Mouse (Mus musculus): ENCODE results near the gene Akt2.
"Not testable (repeated sequence)": the region's sequence is repeated elsewhere in the genome, so short reads cannot be mapped to it uniquely, and the experiment has no call there.

Gene Akt2

DNA sequence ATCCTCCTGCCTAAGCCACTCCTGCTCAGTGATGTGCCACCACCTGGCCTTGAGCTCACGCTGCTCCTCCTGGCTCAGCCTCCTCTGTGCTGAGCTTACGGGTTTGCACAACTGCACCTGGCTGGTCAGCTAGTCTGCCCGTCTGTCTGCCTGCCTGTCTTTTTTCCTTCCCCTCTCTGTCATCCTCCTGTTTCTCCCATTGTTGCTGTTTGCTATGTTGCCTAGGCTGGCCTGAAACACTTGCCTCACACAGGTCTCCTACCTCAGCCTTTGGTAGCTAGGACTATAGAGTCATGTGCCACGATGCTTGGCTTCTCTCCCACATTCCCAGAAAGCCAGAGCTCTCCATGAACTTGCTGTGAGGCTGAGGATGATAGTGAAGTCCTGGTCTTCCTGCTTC is 21.6 kb downstream of the Akt2 start:
- in situ Hi-C loops (cut with MboI, MseI): no loop called here

DNA sequence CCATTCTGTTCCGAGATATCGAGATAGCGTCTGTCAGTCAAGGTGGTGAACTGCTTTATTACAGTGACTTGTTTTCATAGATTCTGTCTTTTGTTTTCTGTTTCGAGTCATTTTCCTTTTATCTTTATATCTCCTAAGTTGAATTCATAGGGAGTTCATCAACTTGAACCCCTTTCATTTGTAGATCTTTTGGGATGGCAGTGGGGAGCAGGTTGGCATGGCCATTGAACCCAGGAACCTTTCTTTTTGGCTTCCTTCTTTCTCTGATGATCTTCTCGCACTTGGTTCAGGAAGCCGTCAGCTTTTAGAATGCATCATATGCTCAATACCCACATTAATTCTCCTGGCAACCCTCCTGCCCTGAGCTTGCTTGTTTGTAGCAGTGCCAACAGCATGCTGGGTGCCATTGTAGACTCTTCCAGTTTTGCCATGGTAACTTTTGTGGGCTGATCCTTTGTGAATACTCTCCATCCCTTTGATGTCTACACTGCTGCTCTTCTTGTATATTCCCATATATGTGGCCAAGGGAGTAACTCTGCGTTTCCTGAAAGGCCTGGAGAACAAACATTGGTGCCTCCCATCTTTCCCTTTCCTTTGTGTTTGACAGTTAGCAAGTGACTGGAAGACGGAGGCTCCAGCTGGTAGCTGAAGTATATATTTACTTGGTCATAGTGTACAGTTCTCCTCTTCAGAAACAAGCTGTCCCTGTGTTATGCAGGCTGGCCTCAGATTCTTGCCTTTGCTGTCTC is 22.6 kb downstream of the Akt2 start:
- in situ Hi-C loops (cut with MboI, MseI): no loop called here

DNA sequence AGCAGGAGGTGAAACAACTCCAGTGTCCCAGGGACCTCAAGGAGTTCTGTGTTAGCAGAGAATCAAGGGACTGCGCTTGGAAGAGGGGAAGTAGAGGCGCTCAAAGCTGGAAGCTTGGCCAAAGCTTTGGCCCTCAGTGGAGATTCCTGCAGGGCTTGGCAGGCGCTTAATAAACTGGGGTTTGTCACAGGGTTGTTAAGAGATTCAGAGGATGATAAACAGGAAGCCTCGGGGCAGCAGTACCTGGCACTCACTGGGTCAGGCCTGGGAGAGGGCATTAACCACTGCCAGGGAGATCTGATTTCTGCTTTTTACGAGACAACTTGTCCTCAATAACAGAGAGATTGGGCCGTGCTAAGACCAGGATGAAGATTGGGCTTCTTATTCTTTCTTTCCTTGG is 29.7 kb downstream of the Akt2 start:
- in situ Hi-C loops (cut with MboI, MseI): no loop called here

DNA sequence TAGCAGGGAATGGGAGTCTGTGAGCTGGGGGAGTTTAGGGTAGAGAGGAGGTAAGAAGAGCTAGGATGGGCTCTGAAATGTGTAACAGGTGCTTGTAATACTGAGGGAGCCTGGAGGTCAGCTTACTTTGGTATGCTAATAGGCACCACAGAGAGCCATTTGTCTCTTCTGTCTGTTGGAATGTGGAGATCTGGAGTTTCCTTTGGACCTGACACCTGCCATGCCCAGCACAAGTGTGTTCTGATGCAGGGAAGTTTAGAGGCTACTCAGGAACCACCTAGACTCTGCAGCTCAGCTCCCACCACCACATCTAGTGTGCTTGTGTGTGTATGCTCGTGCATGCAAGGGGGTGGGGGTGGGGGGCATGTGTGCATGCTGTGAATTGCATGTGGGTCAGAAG is 30.9 kb downstream of the Akt2 start:
- in situ Hi-C loops (cut with MboI, MseI): no loop called here

DNA sequence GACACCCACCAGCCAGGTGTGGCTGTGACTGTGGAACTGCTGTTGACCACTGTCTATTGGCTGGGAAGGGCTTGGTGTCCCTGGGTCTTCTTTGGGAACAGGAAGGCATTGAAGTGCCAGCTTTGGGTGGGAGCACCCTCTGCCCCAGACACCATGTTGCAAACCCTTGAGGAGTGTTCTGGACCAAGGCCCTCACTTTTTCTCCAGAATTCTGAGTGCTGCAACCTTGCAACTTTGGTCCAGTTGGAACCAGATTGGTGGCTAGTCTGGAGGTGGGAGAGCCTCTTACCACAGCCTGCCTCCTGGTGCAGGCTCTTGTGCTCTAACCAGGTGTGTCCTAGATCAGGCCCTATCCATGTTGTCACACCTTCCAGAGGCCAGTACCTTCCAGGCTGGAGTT is 33.6 kb downstream of the Akt2 start:
- in situ Hi-C loops (cut with MboI, MseI): no loop called here

DNA sequence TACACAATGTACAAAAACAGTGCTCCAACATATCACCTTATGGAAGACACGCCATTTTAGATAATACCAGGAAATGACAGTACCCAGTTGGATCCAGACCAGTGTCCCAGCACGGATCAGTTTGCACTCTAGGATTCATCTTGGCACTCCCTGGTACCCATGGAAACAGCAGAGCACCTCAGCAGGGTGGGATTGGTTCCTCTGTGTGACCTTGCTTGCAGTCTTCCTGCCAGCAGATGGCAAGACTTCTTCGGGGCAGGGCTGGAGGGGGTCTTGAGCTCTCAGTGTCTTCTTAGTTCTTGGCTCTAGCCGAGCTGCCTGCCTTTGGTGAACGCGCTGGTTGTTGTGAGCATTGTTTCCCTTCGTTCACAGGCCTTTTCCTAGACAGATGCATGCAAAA is 36.4 kb downstream of the Akt2 start:
- in situ Hi-C loops (cut with MboI, MseI): no loop called here

DNA sequence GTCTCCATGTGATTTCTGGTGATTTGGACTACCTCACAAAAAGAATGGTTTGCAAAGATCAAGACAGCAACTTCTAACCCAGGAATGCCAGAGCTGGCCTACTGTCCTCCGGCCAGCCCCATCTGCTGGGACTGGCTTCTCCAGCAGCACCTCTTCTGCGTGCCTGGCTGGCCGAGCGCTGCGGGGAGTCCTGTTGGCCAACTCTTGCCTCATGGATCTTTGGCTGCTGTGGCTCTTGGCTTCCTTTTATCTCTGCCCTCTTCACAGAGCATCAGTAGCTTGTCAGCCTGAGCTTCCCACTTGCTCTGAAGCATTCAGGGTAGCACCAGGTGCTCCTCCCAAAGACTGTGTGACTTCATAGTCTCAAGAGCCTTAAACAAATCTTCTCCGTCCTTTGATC is 36.8 kb downstream of the Akt2 start:
- in situ Hi-C loops (cut with MboI, MseI): no loop called here

DNA sequence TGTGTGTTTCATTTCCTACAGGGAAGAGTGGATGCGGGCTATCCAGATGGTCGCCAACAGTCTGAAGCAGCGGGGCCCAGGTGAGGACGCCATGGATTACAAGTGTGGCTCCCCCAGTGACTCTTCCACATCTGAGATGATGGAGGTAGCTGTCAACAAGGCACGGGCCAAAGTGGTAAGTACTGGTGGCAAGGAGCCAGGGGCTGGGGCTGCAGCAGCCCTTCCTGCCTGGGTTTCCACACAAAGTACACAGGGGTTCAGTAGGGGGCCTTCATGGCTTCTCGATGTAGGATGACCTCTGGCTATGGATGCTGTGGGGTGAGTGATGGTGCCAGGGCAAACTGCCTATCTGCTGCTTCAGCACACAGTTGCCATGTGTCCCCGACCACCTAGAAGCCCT is 37.5 kb downstream of the Akt2 start:
- in situ Hi-C loops (cut with MboI, MseI): not testable (repeated sequence)

DNA sequence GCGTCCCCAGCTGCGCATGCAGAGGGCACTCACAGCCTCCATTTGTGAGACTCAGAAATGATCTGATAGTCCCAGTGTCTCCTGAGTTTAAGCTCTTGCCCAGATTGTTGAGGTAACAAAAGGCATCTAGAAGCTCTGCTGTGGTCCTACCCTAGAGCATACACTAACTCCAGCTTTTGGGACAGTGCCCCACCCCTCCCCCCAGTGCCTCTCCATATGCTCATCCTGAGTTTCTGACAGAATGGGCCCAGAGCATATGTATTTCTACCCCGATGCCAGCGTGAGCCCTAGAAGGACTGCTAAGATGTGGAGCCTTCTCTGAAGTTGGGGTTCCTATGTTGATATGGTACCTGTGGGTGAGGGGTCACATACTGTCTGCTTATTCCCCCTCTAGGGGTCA is 40.1 kb downstream of the Akt2 start:
- in situ Hi-C loops (cut with MboI, MseI): no loop called here

DNA sequence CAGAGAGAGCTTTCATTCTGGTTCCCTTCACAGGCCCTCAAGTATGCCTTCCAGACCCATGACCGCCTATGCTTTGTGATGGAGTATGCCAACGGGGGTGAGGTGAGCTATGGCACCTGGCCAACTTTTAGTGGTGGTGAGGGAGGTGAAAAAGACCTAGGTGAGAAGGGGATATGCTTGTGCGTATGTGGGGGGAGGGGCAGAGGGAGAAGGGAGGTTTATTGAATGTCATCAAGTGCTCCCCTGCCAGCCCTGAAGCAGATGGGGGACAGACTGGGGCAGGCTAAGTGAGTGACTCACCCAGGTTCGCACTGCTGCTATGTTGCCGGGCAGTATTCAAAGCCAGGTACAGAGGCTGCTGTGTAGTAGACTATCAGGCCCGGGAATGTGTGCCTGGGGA is 41.8 kb downstream of the Akt2 start:
- in situ Hi-C loops (cut with MboI, MseI): no loop called here

DNA sequence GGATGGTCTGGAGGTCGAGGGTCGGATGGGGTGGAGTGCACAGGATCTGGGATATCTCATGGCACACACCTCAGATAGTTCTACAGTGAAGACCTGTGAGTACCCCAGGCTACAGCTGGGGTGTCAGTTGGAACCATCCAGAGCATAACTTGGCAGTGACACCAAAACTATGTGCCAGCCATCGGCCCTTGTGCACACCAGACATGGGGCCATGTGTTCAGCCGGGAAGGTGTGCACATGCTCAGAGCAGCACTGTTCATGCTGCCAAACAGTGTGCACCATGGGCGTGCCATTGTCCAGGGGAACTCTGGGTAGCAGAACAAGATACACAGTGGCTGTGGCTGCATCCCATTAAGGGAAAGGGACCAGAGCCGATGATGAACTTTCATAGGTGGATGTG is 43.3 kb downstream of the Akt2 start:
- in situ Hi-C loops (cut with MboI, MseI): no loop called here

DNA sequence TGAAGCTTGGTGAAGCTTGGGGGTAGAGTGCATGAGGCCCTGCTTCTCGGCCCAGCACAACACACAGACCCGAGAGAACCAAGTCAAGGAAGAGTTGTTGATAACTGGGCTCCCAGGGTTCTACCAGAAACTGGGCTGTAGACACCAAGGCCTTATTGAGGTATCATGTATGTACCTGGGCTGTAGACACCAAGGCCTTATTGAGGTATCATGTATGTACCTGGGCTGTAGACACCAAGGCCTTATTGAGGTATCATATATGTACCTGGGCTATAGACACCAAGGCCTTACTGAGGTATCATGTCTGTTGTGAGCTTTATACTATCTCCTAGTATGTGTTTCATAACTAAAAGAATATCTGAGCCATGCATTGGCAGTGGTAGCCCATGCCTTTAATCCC is 43.7 kb downstream of the Akt2 start:
- in situ Hi-C loops (cut with MboI, MseI): not testable (repeated sequence)

DNA sequence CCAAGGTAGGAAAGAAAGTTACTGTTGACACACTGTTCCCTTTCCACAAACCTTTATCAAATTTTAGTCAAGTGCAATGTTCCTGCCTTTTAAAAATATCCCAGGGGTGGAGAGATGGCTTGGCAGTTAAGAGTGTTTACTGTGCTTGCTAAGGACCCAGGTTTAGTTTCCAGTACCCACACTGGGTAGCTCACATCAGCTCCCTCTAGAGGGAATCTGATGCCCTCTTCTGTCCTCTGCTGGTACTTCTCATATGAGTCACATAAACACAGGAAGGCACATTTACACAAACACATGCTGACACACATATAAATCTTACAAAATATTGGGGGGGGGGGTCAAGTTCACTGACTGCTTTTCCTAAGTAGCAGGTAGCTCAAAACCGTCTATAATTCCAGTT is 53.1 kb downstream of the Akt2 start:
- in situ Hi-C loops (cut with MboI, MseI): no loop called here

DNA sequence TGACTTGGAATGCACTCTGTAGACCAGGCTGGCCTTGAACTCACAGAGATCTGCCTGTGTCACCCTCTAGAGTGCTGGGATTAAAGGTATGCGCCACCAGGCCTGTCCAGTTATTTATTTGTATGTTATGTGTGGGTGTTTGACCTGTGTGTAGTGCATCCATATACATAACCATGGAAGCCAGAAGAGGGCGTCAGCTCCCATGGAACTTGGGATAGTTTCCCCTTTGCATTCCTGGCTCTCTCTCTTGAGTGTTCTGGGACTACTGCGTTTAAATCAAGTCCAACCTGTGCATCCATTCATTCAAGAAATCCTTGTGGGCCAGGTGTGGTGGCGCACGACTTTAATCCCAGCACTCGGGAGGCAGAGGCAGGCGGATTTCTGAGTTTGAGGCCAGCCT is 55.2 kb downstream of the Akt2 start:
- in situ Hi-C loops (cut with MboI, MseI): no loop called here

DNA sequence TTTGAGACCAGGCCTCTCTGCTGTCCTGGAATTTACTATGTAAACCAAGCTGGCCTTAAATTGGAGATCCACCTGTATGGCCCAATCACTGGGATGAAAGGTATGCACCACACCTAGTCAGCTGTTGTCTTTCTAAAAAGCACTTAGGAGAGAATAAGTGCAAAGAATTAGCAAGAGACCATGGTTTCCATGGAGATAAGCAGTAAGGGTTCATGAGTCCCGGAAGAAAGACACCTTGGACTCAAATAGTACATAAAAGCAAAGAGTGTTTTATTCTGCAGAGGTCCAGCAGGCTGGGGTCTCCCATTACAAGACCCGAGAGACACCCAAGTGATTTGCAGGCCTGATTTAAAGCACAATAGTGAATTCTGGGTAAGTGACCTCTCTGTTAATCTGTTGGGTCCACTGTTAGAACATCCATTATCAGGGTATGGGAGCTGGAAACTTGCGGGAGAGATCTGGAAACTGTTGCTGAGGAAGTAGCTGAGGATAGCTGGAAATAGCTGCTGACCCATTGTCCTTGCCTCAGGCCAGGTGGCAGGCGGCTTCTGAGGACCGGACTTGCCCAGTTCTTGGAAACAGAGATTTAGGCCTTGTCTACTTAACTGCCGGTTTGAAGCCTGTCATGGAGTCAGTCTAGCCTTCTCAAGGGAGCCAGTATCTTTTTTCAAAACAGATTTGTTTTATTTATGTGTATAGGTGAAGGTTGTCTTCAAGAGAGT is 56.1 kb downstream of the Akt2 start:
- in situ Hi-C loops (cut with MboI, MseI): no loop called here

DNA sequence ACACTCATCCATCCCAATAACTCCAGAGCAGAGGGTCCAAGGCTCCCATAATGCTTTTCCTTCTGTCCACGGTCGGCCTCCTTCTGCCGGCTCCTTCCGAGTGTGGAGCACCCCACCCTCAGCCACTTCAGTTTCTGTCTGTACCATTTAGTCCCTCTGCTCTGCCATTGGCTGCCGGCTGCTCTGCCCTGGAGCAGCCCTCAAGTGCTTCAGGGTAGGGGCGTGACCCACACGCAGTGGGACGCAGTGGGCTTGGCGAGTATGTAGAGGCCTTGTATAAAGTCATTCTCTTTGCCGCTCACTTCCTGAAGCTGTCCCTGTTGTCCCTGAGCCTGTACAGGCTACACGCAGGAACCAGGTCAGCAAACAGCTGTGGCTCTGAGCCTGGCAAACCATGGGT is 58.4 kb downstream of the Akt2 start:
- in situ Hi-C loops (cut with MboI, MseI): loop anchor here (5.0 kb wide), 1 partner anchor 52 kb away; no protein-coding TSS in a partner anchor

DNA sequence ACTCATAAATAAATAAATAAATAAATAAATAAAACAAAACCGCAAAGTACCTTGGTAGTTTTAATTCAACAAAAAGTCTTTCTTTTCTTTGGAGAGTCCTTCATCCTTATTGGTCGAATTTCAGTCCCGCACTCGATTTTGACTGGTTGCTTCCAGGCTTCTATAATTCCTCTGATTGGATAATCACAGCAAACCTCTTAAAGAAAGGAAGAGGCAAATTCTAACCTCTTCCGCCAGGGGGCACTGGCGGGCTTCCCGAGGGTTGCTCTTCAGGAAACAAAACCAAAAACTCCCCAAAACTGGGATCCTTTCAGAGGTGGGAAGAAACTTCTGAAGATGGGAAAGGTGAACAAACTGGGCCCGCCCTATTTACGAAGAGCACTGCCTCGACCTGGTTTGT is 59.6 kb downstream of the Akt2 start:
- in situ Hi-C loops (cut with MboI, MseI): loop anchor here (5.0 kb wide), 1 partner anchor 54 kb away; no protein-coding TSS in a partner anchor

DNA sequence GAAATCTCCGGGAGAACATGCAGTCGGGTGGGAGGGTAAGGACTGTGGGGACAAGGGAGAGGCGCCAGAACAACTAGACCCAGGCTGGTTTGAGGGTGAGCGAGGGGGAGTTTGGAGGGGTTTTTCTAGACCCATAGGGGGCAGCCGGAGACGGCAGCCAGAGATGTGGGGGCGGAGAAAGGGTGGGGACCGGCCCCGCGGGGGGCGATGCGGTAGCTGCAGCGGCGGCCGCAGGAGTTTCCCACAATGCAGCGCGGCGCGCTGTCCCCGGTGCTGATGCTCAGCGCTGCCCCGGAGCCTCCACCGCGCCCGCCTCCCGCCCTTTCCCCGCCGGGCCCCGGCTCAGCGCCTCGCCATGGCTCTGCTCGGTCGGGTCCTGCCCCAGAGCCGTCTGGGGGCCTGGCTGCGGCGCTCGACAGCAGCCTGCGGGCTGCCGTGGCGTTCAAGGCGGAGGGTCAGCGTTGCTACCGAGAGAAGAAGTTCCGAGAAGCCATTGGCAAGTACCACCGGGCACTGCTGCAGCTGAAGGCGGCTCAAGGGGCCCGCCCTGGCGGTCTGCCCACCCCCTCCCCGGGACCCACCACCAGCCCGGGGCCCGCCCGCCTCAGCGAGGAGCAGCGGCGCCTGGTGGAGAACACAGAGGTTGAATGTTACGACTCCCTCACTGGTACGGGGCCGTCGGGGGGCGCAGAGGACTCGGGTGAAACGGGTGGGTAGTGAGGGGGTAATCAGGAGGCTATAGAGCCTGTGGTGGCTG is 62.5 kb downstream of the Akt2 start, which contains the start of gene Ttc9b:
Gene Ttc9b (plus strand): TSS at position 235 of the 757 bp plus-strand sequence.
- in situ Hi-C loops (cut with MboI, MseI): loop anchor here (5.0 kb wide), 1 partner anchor 57 kb away; no protein-coding TSS in a partner anchor

DNA sequence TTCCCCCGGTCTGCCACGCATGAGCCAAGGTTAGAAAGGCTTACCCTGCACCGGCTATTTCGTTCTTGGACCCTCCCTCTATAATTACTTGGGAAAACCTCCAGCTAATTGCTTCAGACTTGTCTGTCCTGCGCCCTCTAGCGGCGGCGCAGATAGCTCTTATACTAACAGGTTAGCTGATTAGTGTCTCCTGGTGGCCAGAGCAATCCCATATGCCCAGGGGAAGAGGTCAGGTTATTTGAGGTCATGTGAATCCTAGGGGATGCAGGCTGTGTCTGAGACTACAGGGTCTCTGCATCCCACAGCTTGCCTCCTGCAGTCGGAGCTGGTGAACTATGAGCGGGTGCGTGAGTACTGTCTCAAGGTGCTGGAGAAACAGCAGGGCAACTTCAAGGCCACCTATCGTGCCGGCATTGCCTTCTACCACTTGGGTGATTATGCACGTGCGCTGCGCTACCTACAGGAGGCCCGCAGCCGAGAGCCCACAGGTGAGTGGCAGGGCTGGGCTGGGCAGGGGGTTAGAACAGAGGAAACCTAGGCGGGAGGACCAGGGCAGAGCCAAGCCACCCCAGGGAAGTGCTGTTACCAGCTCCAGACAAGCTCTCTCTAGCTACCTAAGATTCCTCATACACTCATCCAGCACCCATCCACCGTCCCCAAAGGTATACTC is 63.4 kb downstream of the Akt2 start:
- in situ Hi-C loops (cut with MboI, MseI): loop anchor here (5.0 kb wide), 1 partner anchor 57 kb away; no protein-coding TSS in a partner anchor

DNA sequence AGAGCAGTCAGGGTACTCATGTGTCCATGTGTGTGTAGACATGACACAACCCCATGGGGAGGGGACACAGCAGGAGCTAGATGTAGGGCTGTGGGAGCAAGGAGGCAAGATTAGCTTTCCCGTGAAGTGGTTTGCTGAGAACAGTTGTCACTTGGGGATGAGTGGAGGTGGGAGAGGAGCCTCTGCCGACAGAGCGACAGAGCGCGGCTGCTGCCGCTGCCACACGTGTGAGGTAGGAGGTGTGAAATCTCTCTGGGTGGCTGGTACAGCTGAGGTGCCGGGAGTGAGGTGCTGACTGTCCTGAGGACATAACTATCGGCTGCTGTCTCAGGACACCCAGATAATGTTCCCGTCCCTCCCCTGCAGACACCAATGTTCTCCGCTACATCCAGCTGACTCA is 64.2 kb downstream of the Akt2 start:
- in situ Hi-C loops (cut with MboI, MseI): no loop called here

DNA sequence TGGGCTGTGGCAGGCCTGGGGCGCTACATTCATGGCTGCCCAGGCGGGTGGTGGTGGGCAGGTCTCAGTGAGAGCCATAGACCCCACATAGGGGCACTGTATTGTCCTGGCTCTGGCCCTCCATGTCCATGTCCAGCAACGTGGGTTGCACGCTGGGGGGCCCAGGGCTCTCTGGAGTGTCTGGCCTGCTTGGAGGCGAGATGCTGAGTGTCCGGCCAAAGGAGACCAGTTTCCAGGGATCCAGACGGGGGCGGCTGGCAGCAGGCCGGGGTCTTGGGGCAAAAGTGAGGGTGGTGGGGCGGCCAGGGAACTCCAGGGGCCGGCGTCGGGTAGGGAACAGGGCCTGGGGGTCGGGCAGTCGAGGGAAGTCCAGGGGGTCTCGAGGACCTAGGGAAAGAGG is 65.2 kb downstream of the Akt2 start:
- in situ Hi-C loops (cut with MboI, MseI): no loop called here

All from T-helper 2 cell (primary cell).